Mouse (Mus musculus) embryonic facial prominence, embryonic 12.5 days (tissue): ENCODE data around the gene Cyp2w1. TPM values are rescaled to one million over a fixed set of nuclear protein-coding genes. Genes with fewer than 3 reads are reported as not detected.
A peak's percentile ranks its signal among the peaks of the same experiment; 100 is the strongest.

ENCODE experiments used
- ATAC-seq: fragments of 200-750 bp; cut with Nextera tagmentation; 2 replicates; pipeline ENCODE4 v1.8.0; 2017; ENCODE audit not compliant: insufficient number of reproducible peaks, insufficient read depth, low FRiP score, low TSS enrichment
- H3K27ac ChIP-seq: fragments of 300-500 bp; sonication (generic); 2 replicates; pipeline ENCODE4 v1.5.1; 2016; ENCODE audit warnings: mild to moderate bottlenecking
- H3K27me3 ChIP-seq: fragments of 300-500 bp; sonication (generic); 2 replicates; pipeline ENCODE4 v1.6.1; 2016; ENCODE audit warnings: mild to moderate bottlenecking, moderate library complexity
- H3K36me3 ChIP-seq: fragments of 300-500 bp; sonication (generic); 2 replicates; pipeline ENCODE4 v1.6.1; 2016; ENCODE audit warnings: mild to moderate bottlenecking
- H3K4me1 ChIP-seq: fragments of 300-500 bp; sonication (generic); 2 replicates; pipeline ENCODE4 v1.6.1; 2016
- H3K4me2 ChIP-seq: fragments of 300-500 bp; sonication (generic); replicated peaks from 2 replicates; pipeline ENCODE4 v1.6.1; 2016; ENCODE audit warnings: mild to moderate bottlenecking, moderate library complexity
- H3K4me3 ChIP-seq: fragments of 300-500 bp; sonication (generic); 2 replicates; pipeline ENCODE4 v1.5.1; 2016; ENCODE audit warnings: mild to moderate bottlenecking
- H3K9ac ChIP-seq: fragments of 300-500 bp; sonication (generic); 2 replicates; pipeline ENCODE4 v1.6.1; 2016; ENCODE audit warnings: mild to moderate bottlenecking, moderate library complexity
- H3K9me3 ChIP-seq: fragments of 300-500 bp; sonication (generic); 2 replicates; pipeline ENCODE4 v1.6.1; 2016; ENCODE audit warnings: mild to moderate bottlenecking, moderate library complexity
- WGBS: fragments of 180-500 bp; shearing (Covaris S2); methylation state at CpG from one replicate; pipeline ENCODE4 v1.1.7; 2016; 5-methylcytosine and 5-hydroxymethylcytosine counted together
- polyA plus RNA-seq: library from polyadenylated mRNA; unstranded; fragments of >200 nt; fragmentation: Nextera tagmentation; extraction: Ambion mirVana; gene quantifications from 2 replicates; pipeline ENCODE4 v1.2.1, GENCODE M21; 2016

Cyp2w1 gene
- polyA plus RNA-seq, 1 experiment from 2014 or later = 2.6 TPM

DNA sequence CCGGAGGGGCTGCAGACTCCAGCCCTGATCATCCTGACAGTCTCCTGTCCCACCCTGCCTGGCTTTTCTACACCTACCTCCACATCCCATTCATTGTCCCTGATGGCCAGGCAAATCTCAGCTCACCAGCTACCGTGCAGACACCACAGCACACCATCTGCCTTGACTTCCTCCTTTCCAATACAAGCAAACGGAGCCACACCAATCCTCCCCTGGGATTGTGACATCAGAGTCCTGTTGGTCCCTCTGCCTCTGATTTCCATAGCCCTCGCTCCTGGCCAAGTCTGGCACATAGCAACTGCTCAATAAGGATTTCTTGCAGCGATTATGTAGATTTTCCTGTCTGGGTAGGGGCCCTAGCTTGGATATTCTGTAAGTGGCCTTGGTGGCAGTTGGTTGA, 1.3 kb upstream of the Cyp2w1 start, which contains the start of gene Cox19:
Gene Cox19, minus strand, starts transcription at position 285 of the 400 bp plus-strand sequence.
- H3K9me3 ChIP-seq = no peaks in the 10 kb centered on the region

DNA sequence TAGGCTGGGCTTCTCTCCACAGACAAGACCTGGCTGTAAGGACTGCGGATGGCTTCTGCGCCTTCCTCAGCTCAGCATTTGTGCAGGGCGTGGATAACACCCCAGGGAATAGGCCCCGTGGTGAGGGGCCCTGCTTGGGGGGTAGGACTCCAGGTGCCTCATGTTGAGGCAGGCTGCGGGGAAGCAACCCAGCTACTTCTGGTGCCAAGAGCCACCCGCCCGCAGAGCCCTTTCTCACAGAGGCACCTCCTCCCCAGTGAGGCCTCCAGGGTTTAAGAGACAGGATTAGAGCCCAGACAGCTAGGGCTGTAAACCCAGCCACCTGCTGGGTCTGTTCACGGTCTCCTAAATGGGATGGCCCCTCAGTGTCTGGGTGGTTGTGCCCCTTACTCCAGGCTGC, 789 bp upstream of the Cyp2w1 start:
- peak overlapping the region; percentile 25 for H3K4me2 ChIP-seq
- H3K4me3 ChIP-seq = no peak overlapping the region
- H3K9ac ChIP-seq = peak overlapping the region; percentile 34; the same call in 1 of the 2 replicates
- H3K4me1 ChIP-seq = peaks cover 22% of the 10 kb centered on the region
- peaks cover 4% of the 10 kb centered on the region; the same call in 1 of the 2 replicates for H3K27me3 ChIP-seq
- ATAC-seq = no peak; the same call in 1 of the 2 replicates
- H3K27ac ChIP-seq = peak overlapping the region; percentile 38
- WGBS = 31% methylated on average over 8 of the region's 8 CpGs
- no peaks in the 10 kb centered on the region for H3K36me3 ChIP-seq
- no peaks in the 10 kb centered on the region for H3K9me3 ChIP-seq

More for the DNA sequence above, 1.3 kb upstream of the Cyp2w1 start, which contains the start of gene Cox19:
- Histone ChIP-seq H3K27me3 (peaks cover 4% of the 10 kb centered on the region; the same call in 1 of the 2 replicates), H3K9ac (peak within 1 kb of the TSS; percentile 34; the same call in 1 of the 2 replicates), H3K4me1 (peaks cover 22% of the 10 kb centered on the region), H3K4me3 (no peak within 1 kb of the TSS), H3K4me2 (peak within 1 kb of the TSS; percentile 25), H3K36me3 (no peaks in the 10 kb centered on the region), H3K27ac (peak within 1 kb of the TSS; percentile 38)
- 60% methylated on average over 5 of the region's 5 CpGs for WGBS
- no peak for ATAC-seq

DNA sequence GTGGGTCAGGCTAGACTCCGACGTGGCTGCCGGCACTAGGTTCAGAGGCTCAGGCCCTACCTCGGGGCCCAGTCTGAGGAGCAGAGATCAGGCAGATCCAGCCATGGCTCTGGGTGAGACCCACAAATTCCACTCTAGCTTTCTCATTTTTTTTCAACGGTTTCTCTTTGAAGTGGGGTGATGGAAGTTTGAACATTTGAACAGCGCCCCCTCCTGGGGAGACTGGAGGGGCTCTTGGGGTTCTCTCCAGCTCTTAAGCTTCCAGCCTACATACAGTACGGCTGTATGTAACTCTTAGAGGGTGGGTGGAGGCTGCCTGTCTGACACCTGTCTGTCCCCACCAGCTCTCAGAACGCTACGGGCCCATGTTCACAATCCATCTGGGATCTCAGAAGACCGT, 1.1 kb downstream of the Cyp2w1 start:
- Histone ChIP-seq H3K9ac (no peak overlapping the region), H3K4me3 (no peak overlapping the region), H3K4me1 (peaks cover 22% of the 10 kb centered on the region), H3K27me3 (peaks cover 4% of the 10 kb centered on the region; the same call in 1 of the 2 replicates), H3K27ac (no peak overlapping the region), H3K4me2 (no peak overlapping the region), H3K9me3 (no peaks in the 10 kb centered on the region), H3K36me3 (no peaks in the 10 kb centered on the region)
- 56% methylated on average over 10 of the region's 10 CpGs for WGBS
- no peak for ATAC-seq

DNA sequence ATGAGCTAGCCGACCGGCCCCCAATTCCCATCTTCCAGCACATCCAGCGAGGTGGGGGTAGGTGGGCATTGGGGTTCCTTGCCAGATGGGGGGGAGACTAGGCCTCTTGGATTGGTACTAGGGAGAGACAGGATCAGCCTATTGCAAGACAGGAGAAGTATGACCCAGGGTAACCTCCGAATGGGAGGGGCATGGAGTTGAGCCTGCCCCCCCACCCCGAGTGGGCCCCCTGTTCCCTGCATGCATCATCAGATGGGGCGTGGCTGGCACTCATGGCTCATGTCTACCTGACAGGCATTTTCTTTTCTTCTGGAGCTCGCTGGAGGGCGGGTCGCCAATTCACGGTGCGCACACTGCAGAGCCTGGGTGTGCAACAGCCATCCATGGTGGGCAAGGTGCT, 1.5 kb downstream of the Cyp2w1 start:
- Histone ChIP-seq H3K4me2 (no peak overlapping the region), H3K27ac (no peak overlapping the region), H3K36me3 (no peaks in the 10 kb centered on the region), H3K9me3 (no peaks in the 10 kb centered on the region), H3K4me1 (peaks cover 22% of the 10 kb centered on the region), H3K9ac (no peak overlapping the region), H3K4me3 (no peak overlapping the region), H3K27me3 (peaks cover 4% of the 10 kb centered on the region; the same call in 1 of the 2 replicates)
- WGBS = 85% methylated on average over 11 of the region's 11 CpGs
- ATAC-seq = no peak

DNA sequence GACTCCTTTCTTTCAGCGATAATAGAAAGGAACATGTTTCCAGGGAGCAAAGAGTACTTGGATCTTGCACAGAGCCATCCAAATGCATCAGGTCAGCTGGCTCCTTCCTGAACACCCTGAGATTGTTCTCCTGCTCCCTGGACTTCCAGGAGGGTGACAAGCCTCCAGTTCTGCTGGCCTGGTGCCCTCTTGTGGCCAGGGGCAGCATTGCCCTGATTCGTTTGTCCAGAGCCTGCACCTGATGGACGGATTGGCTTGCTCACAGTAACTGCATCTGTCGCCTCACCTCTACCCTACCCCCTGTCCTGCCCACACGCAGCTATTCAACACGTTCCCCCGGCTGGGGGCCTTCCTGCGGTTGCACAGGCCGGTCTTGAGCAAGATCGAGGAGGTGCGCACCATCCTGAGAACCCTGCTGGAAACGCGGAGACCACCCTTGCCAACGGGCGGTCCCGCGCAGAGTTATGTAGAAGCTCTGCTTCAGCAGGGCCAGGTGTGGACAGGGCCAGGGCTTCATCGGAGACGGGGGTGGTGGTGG, 2.9 kb downstream of the Cyp2w1 start:
- no peak for ATAC-seq
- H3K4me2 ChIP-seq = no peak overlapping the region
- WGBS = 37% methylated on average over 19 of the region's 19 CpGs
- no peaks in the 10 kb centered on the region for H3K9me3 ChIP-seq
- no peaks in the 10 kb centered on the region for H3K36me3 ChIP-seq
- peaks cover 20% of the 10 kb centered on the region for H3K4me1 ChIP-seq
- peaks cover 4% of the 10 kb centered on the region; the same call in 1 of the 2 replicates for H3K27me3 ChIP-seq
- H3K9ac ChIP-seq = no peak overlapping the region
- no peak overlapping the region for H3K4me3 ChIP-seq
- no peak overlapping the region for H3K27ac ChIP-seq

DNA sequence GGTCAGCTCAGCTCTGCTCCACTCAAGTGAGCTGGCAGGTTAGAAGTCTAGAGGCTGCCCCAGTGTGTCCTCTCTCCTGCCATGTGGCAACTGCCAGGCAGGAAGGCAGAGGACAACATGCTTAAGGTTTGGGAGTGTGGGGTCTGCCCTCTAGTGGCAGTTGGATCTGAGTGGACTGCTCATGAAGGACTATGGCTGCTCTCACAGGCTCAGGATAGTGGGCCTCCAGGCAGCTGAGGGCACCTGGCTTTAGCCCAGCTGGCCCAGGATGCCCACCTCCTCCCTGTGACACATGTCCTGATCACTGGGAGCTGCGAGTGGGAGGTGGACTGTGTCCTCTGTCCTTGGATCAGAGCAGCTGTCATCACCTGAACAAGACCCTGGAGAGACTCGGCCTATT, 6.2 kb downstream of the Cyp2w1 start:
- WGBS = 76% methylated on average over 2 of the region's 2 CpGs
- Histone ChIP-seq H3K27me3 (no peaks in the 10 kb centered on the region), H3K9ac (no peak overlapping the region), H3K9me3 (no peaks in the 10 kb centered on the region), H3K4me1 (0 out of 2 replicates have a peak, but pooled peaks cover 11% of the 10 kb centered on the region), H3K4me2 (no peak overlapping the region), H3K36me3 (no peaks in the 10 kb centered on the region), H3K4me3 (no peak overlapping the region), H3K27ac (no peak overlapping the region)
- no peak for ATAC-seq

DNA sequence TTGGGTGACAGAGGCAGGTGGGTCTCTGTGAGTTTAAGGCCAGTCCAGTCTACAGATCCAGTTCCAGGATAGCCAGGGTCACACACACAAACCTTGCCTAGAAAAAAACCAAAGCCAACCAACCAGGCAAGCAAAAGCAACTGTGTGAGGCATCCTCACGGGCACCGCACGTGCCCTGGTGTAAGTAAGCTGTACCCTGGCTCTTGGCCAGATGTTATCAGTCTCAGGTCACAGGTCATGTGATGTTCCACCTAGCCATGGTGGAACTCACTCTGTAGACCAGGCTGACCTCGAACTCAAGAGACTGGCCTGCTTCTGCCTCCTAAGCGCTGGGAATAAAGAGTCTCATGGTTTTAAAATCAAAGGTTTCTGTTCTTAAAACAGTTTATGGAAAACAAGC, 6.8 kb downstream of the Cyp2w1 start:
- H3K27ac ChIP-seq = no peak overlapping the region
- no peaks in the 10 kb centered on the region for H3K9me3 ChIP-seq
- no peaks in the 10 kb centered on the region for H3K36me3 ChIP-seq
- H3K4me3 ChIP-seq = no peak overlapping the region
- H3K9ac ChIP-seq = no peak overlapping the region
- WGBS = 94% methylated on average over 5 of the region's 5 CpGs
- H3K4me1 ChIP-seq = peaks cover 12% of the 10 kb centered on the region
- no peak for ATAC-seq
- H3K4me2 ChIP-seq = no peak overlapping the region
- H3K27me3 ChIP-seq = no peaks in the 10 kb centered on the region

DNA sequence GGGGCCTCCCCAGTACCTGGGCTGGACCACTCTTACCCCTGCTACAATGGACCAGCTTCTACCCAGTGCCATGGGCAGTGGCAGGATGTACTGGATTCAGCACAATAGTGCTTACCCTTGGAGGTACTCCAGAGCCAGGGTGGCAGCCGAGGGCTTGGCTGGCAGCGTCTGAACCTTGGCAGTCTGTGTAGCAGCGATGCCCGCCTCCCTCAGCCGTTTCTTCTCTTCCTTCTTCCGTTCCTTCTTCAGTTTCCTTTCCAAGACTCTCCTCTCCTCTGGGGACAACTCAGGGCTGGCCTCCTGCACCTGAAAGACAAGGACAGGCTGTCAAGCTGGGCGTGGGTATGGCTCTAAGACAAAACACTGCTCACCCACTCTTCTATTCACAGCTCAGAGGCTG, 11.4 kb downstream of the Cyp2w1 start:
- no peak overlapping the region for H3K27ac ChIP-seq
- H3K36me3 ChIP-seq = no peaks in the 10 kb centered on the region
- no peaks in the 10 kb centered on the region for H3K9me3 ChIP-seq
- no peak overlapping the region for H3K4me3 ChIP-seq
- 64% methylated on average over 7 of the region's 7 CpGs for whole genome bisulfite sequencing
- peaks cover 21% of the 10 kb centered on the region for H3K4me1 ChIP-seq
- H3K27me3 ChIP-seq = no peaks in the 10 kb centered on the region
- H3K9ac ChIP-seq = no peak overlapping the region
- no peak for ATAC-seq
- H3K4me2 ChIP-seq = no peak overlapping the region

DNA sequence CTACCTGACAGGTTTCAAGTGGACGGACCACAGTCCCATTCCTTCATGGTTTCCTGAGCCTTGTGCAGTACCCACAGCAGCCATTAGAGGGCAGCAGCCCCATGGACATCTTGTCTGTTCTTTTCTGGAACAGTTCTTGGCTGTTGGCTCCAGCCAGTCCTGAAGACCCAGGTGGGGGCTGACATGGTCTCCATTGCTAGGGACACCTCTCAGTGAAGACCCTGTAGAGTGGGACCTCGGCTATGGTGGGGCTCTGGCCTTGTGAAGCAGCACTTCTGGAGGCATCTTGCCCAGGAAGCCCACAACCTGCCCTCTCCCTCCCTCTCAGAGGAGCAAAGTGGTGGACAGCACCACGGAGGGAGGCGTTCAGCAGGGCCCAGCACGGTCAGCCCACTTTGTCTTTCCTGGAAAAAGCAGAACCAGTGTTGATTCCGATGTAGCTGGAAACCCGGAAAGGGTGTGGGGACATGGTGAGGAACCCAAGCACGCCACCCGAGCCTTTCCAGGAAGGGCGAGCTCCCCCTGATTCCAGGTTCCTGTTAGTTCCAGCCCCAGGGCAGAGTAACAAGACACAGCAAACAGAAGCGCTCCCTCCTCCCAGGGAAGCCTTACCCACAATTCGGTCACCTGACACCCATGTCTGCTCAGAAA, 12.0 kb downstream of the Cyp2w1 start:
- H3K4me2 ChIP-seq = peak overlapping the region; percentile 20
- peak overlapping the region; percentile 71 for H3K27ac ChIP-seq
- H3K9ac ChIP-seq = no peak overlapping the region; the same call in 1 of the 2 replicates
- no peaks in the 10 kb centered on the region for H3K9me3 ChIP-seq
- 0 out of 2 replicates have a peak, but pooled peaks have one; percentile 18 for ATAC-seq
- H3K36me3 ChIP-seq = no peaks in the 10 kb centered on the region
- peaks cover 21% of the 10 kb centered on the region for H3K4me1 ChIP-seq
- WGBS = 16% methylated on average over 12 of the region's 12 CpGs
- H3K27me3 ChIP-seq = no peaks in the 10 kb centered on the region
- no peak overlapping the region for H3K4me3 ChIP-seq

DNA sequence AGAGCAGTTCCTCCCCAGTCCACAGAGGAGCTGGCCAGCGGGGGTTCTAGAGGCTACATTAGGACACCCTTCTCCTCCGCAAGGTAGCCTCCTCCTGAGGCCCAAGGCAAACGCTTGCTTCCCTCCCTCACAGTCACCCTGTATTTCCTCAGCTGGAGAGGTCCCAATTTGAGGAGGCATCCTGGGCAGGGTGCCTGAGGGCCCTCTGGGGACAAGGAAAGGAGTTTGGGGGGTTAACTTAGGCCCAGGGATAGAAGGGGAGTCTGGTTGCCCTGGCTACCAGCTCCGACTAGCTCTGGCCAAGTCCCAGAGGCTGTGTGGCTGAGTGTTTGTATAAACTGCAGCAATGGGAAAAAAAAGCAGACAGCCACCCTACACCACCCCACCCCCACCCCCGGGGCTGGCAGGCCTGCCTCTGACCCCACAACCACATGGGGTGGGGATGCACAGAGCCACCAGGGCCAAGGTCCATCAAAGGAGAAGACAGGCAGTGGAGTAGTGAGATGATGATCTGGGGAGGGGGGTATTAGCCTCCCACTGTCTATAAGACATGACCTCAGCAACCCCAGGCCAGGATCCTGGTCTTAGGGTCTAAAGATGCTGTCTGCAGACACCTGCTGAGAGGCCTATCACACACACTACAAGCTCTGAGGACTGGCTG, 12.6 kb downstream of the Cyp2w1 start:
- Histone ChIP-seq H3K4me3 (no peak overlapping the region), H3K9ac (no peak overlapping the region; the same call in 1 of the 2 replicates), H3K27ac (peak overlapping the region; percentile 71)

DNA sequence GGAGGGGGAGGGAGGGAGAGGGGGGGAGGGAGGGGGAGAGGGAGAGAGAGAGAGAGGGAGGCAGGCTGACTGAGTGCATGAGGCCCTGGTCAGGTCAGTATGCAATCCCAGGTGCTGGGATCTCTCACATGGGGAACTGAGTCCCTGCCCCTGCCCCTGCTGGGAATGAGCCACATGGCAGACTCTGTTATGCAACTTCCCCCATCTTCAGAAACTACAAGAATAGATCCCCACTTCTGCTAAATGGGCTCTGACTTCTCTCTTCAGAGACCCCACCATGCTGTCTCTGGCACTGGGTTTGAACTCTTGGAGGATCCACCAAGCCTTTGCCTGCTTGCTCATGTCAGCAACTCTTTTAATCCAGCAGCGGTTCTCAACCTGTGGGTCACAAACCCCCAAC, 13.4 kb downstream of the Cyp2w1 start:
- H3K4me1 ChIP-seq = peaks cover 25% of the 10 kb centered on the region
- no peaks in the 10 kb centered on the region for H3K36me3 ChIP-seq
- no peaks in the 10 kb centered on the region for H3K27me3 ChIP-seq
- ATAC-seq = no peak
- H3K4me3 ChIP-seq = no peak overlapping the region
- no peak overlapping the region for H3K27ac ChIP-seq
- H3K9ac ChIP-seq = no peak overlapping the region
- H3K4me2 ChIP-seq = no peak overlapping the region
- H3K9me3 ChIP-seq = no peaks in the 10 kb centered on the region
- WGBS = 96% methylated on average over 1 of the region's 1 CpGs

More for the DNA sequence above, 12.6 kb downstream of the Cyp2w1 start:
- no peak for ATAC-seq
- Histone ChIP-seq H3K4me1 (peaks cover 21% of the 10 kb centered on the region), H3K9me3 (no peaks in the 10 kb centered on the region), H3K4me2 (peak overlapping the region; percentile 20), H3K27me3 (no peaks in the 10 kb centered on the region), H3K36me3 (no peaks in the 10 kb centered on the region)
- 16% methylated on average over 5 of the region's 5 CpGs for whole genome bisulfite sequencing

DNA sequence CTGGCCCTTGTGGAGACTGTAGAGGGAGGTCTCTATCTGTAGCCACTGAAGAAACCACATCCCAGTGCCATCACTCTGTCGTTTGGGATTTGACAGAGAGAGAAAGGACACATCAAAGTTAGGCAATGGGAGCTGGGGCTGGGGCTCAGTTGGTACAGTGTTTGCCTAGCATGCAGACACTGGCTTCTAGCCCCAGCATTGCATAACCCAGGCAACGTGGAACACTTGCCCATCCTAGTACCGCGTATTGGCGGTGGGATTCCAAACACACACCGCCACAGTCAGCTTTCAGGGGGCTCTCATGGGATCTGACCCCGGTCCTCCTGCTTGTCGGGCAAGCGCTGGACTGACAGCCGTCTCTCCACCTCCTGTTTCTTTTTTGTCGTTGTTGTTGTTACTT, 14.1 kb downstream of the Cyp2w1 start:
- Histone ChIP-seq H3K4me3 (no peak overlapping the region), H3K4me2 (no peak overlapping the region), H3K9me3 (no peaks in the 10 kb centered on the region), H3K27me3 (no peaks in the 10 kb centered on the region), H3K27ac (no peak overlapping the region), H3K36me3 (no peaks in the 10 kb centered on the region), H3K4me1 (peaks cover 28% of the 10 kb centered on the region), H3K9ac (no peak overlapping the region)
- 63% methylated on average over 11 of the region's 11 CpGs for WGBS
- no peak for ATAC-seq
